Mouse (Mus musculus) WW6 (cell line): ENCODE results near the gene Pax3.

Experiments
- DNase-seq: peaks from one replicate; pipeline ENCODE4 v3.0.0-alpha.2; 2013; ENCODE audit warnings: low read depth, low spot score

Pax3 gene

DNA sequence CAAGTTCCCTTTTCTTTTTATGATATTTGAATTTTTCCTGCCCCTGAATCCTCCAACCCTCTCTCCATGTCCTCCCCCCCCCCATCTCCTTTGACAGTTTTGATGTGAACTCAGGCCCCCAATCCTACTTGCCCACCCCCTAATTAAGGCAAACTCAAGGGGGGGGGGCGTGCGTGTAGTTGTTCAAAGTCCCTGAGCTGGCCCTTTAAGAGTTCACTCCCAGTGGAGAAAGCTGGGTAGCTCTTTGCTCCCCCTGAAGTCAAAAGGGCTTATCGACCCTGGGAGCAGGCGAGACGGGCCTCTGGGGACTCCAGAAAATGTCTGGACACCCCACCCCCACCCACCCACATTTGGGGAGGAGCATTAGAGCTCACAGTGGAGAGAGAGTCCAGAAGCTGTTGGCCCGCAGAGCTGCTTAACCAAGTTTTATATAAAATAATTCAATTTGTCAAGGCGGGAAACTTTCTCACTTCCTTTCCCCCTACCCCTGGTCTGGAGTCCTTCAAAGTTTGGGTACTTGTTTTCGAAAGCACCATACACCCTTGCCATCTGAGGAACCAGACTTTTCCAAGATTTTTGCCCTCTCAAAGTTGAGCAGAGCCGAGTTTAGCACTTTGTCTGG is 1.5 kb upstream of the Pax3 start:
- DNase-seq: no peak

DNA sequence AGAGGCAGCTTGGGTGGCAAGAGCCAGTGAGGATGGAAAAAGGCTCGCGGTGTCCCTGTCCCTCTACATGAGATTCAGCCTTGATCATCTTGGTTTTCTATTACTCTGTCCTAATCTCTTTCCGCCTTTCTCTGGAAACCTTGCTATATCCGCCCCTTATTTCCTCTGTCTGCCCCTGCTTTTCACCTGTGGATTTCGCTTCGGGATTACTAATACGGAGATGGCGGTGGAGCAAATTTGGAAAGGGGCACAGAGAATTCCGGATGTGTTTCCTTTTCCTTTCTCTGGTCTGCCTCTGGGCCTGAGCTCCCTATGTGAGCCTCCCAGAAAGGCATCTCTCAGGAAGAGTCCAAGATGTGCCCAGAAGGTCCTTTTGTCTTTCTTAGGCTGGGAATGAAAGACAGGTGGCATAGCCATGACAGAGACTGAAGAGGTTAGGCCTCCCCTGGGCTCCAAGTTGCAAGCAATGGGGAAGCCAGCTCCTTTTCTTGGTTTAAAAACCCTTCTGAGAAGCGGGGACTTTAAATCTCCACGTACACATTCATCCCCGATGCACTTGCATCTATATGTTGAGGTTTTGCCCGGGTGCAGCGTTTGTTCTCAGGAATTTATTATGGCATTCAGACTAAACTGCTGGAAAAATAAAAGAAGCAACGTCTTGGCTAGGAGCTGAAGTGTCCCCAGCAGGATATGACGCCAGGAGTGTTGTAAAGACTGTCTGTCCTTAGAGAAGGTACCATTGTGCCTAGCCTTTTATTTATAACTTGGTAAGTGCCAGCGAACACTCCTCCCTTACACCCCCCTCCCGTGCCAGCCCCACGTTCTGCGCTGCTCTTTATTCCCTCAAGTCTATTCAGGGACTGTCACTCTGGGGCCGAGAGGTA is 659 bp upstream of the Pax3 start:
- no peak for DNase-seq

DNA sequence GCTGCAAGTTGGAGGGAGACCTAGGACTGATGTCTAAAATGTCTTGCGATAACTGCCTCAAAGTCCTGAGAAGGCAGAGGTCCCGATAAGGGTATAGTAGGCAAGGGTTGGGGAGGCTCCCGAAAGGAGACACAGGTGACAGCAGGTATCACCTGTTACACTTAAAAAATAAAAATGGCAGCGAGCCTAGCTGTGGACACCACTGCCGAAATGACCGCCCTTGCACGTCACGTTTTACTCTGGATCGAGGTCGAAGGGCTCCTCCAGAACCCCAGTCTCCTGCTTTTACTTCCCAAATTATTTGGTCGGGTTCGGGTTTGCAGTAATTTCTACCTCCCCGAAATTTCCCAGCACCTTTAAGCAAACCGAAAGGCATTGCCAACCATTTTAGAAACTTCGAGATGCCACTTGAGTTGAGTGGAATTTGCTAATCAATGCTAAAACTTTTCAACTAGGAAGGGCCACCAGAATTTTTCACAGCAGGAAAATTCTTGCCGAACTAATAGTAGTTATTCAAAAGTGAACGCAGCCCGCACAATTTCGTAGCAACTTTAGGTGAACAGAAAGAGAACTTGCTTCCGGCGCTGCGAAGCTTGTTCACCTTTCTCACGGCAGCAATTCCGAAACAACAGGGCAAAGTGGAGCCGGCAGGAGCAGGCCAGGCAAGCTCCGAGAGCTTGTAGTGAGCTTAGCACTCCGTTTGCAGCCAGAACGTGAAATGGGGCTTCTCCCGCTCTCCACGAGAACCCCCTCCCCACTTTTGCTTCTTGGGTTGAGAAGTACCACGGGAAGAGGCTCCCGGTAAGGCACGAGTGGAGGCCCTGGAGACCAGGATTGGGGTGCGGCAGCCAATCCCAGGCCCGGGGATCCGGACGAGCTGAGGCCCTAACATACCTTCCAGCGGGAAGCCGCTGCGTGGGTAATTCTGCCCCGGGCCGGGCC is 892 bp downstream of the Pax3 start:
- no peak for DNase-seq

DNA sequence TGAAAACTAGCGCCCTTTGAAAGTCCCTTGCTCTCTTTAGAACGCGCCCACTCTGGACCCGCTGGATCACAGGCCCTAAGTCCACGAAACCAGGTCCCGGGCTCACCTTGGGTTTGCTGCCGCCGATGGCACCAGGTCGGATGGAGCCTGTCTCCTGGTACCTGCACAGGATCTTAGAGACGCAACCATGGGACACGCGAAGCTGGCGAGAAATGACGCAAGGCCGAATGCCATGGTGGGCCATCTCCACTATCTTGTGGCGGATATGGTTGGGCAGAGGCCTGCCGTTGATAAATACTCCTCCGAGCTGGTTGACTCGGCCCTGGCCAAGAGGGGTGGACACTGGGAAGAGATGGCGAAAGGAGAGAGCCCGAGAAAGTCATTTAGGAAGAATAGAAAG is 1.8 kb downstream of the Pax3 start:
- no peak for DNase-seq

DNA sequence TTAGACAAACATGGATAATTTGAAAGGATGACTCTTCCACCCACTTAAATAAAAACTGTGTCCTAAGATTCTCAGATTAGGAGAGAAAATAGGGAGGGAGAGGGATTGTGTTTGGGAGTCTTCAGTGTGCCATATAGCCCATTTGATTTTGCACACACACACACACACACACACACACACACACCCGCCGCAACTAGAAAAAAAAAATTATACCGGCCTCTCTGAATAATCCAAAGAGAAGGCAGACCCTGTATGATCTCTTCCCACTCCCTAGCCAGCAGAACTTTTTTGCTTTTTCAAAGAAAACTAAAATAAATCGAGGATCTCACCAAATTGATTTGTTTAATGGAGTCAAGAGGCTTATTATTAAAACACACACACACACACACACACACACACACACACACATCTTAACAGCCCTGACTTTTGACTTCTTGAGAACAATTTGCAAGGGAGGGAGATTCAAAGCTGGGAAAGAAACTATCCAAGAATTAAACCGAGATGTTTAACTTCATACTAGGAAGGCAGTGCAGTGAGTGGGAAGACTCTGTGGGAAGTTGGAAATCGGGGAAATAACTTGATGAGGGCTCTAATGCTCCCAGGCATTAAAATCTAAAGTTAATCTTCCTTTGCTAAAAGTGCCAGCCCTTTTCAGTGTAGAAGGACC is 2.4 kb downstream of the Pax3 start:
- DNase-seq: no peak

DNA sequence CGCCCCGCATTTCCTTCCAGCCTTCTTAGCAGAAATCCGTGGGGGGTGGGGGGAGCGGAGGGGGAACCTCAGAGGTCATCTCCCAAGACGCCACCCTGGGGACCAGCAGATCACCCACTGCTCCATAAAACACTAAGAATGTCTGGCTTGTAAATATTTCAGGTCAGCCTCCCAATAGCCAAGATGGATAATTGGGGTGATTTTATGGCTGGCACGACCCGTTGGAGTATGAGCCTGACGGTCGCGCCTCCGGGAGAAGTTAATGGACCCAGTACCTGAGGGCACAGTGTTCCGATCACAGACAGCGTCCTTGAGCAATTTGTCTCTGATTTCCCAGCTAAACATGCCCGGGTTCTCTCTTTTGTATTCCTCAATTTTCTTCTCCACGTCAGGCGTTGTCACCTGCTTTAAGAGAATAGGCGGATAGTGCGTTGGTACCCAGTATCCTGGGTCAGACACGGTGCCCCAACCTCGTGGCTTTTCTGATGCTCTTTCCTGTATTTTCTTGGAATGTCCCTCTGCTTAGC is 3.4 kb downstream of the Pax3 start:
- no peak for DNase-seq

DNA sequence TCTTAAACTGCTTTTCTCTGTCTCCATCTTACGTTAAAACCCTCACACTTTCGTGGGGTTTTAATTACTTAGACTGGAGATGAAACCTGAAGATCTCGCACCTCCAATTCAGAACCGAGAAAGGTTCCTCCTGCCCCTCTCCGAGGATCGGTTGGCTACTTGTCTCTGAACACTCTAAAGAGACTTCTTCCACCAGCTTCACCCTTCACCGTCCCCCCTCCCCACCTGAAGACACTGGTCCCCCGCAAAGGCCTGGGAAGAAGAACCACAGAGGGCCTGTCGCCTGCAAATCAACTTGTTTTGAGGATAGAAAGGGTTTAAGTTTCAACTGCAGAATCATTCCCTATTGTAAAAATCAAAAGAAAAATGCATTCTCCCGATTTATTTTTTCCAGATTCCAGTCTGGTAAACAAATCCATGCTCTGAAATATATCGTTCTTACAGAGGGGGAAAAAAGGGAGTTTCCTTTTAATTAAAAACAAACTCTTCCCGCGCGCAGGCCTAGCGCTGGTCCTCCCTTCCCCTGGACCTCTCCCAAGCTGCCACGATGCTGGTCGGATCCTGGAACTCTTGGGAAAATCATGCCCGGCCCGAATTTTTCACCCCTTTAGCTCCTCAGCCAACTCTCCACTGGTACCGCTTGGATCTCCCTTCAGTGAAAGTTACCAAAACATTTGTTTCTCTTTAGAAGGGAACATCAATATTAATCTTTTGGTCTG is 4.0 kb downstream of the Pax3 start:
- no peak for DNase-seq

DNA sequence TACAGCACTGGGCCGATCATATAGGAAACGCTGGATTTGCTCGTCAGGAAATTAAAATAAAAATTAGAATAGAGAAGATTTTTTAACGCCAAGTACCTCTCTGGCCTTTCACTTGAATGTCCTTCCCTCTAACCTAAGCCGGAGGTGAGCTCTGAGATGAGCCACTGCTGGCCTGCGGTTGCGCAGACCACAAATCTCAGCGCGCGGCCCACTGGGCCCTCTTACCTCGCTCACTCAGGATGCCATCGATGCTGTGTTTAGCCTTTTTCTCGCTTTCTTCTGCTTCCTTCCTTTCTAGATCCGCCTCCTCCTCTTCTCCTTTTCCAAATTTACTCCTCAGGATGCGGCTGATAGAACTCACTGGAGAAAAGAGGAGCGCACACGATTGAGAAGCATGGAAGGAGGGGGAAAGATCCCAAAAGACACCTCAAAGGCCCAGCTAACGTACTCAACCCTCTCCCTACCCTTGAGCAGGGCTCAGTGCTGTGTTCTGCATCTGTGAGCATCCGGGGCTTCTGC is 4.7 kb downstream of the Pax3 start:
- no peak for DNase-seq

DNA sequence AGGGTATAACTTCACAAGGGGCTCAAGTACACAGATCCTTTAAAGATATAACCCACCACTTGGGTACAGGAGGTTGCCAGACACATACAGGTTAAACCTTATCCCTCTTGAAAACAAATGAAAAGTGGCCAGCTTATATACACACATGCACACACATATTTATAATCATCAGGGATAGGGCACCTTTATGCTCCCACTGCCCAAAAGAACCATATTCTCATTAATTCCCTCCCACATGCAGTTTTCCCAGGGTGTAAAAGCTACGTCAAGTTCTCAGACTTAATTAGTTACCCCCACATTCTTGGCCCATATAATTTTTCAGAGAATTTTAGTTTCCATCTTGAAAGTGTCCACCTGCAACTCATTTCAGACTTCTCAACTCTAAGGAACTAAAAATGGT is 5.2 kb downstream of the Pax3 start:
- no peak for DNase-seq

DNA sequence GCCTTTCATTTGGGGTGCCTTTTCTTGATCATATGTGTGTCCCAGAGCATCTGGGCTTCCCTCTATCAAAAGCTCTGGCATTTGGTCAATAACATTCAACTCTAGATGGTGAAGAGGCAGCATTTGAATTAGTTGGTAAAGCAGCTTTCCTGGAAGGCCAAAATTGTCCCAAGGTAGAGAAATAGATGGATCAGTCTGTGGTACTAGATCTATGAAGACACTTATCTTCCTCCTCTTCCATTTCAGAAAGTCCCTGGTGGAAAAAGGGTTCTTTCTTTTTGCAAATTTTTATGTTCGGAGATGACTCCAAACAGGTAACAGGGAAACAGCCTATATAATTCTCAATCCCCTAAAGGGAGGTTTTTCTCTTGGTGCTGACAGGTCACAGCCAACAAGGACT is 5.6 kb downstream of the Pax3 start:
- no peak for DNase-seq

DNA sequence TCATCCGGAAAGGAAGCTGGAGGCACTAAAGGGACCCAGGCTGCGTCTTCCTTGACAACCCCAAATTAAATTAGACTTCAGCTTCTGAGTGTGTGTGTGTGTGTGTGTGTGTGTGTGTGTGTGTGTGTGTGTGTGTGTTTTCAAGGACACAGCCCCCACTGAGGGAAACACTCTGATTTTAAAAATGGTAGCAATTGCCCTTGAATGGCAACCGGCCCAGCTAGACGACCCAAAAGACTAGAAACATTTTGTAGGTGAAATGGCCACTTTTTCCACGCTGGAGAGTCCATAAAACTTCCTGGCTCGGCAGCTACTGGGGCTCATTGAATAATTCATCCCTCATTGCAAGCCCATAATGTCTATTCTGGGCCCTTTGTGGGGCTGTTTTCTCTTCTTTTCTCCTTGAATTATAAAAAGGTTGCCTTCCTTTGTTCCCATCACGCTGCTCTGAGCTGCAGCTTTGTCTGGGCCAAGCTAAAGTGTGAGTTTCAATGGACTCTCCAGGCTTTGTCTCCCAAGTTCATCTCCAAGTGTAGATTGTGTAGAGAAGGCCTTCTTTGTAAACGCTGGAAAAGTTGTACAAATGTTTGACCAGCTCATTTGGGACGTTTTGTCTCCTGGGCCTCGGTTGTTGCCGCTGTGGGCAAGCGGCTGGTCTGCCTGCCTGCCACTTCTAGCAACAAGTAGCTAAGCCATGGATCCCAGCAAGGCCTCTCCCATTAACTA is 6.4 kb downstream of the Pax3 start:
- DNase-seq: no peak

DNA sequence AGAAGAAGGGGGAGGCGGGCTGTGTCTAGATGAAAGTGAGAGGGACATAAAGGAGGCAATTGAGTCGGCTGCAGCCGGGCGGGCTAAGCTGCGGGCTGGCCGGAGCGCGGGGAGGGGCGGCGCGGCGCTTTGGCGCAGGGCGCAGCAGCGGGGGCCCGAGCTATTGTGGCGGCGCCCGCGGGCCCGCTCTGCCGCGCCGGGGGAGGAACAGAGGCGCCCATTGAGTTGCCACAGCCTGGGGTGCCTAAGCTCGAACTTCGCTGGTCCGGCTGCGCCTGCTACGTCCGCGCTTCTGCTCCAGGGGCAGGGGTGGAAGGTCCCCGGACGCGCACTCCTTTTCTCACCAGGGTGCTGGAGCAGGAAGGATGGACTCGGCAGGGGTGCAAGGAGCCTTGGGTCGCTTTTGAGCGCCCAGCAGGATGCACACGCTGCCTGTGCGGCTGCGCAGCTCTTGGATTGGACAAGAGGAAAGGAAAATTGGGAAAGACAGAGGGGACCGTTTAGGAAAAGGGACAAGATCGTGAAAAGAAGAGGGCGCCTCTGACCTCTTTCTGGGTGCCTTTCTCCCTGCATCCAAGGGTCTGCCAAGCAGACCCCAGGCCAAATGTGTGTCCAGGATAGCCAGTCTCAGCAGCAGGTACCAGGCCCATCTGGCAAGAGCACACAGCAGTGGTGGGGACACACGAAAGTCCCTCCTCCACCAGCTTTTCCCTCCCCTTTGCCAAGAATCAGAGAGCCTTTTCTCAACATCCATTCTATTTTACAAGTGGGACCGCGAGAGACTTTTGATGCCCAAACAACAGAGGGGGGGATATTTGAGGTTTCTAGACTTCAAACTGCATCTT is 7.2 kb downstream of the Pax3 start:
- no peak for DNase-seq

DNA sequence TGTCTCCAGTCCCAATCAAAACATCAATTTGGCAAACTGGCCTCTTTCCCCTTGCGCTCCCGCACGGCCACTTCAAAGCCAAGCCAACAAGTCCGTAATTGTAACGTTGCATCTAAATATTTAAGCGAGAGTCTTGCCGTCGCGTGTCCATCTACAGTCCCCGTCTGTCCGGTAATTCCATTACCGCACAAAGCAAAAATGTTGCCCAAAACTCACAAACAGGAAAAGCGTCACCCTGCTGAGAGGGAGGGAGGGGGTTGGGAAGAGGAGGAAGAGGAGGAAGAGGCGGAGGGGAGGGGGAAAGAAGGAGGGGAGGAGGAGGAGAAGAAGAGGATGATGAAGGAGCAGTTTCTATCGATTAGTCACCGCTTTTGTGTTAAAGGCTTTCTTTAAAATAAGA is 7.9 kb downstream of the Pax3 start:
- DNase-seq: no peak

DNA sequence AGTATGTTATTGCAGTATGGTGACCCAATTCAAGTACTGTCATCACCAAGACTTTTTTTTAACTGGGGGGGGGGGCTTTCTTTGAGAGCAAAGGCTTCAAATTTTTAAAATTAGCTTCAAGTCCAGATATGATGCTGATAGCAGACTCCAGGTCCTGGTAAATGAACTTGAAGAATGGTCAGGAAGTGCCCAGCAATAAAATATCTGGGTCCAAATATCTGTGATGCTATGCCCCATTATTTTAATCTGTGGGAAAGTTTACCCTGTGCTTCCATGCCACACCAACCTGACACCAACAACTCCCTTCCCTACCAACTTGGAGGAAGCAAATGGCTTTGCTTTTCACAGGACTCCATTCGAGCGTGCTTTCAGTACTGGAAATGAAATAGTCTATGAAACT is 8.6 kb downstream of the Pax3 start:
- DNase-seq: no peak

DNA sequence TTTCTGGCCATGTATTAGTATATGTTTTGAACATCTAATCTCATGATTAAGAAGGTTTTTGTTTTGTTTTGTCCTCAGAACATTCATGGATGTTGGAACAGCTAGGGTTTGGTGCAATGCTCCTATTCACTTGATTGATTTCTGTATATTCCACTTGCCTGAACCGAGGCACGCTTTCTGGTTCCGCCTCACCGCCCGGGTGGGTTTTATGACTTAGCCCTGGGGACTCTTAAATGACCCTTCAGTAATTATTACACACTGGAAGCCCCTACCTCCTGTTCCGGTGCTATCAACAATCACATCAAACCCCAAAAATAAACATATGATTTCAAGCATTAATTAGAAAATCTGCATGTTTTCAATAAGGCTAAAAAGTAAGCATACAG is 9.2 kb downstream of the Pax3 start:
- DNase-seq: no peak

DNA sequence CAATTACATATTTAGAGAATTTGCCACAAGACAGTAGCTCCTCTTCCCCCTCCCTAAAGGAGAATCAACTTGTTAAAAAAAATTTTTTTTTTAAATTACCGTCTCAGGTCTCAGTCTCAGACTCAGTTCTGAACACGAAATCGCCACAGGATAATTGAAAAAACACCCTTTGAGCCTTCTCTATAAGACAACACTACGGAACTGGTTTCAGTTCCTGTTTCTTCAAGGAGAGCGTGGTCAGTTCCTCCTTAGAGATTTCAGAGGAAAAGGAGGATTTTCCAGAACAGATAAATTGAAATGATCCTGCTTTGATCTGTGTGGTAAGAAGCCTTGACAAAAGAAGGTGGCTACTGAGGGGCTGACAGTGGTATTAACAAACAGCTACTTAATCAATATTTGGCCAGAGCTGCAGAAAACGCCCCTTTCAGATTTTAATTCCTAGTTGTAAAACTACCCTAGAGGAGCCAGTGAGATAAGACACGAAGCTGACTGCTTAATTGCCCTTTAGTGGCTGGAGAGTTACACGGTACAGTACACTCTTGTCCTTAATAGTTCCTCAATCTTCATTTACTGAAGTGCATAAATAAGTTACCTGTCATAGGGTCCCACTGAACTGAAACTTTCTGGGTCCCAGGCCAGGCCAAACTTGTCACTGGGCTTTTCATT is 9.7 kb downstream of the Pax3 start:
- DNase-seq: no peak

DNA sequence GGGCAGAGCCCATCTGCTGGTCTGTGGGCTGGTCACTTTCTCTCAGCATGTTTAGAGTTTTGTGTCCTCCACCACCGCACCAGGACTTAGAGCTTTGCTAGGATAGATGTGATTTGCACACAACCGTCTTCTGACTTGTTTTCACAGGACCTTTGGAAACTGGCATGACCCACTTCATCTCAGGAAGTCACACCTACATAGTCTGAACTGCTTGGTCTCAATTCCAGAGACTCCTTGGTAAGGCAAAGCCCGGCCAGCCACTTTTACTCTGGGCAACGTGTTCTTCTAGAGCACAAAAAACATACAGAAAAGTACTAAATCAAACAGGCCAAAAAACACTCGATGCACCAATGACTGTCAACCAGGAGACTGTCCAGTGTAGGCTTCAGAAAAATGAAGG is 14.0 kb downstream of the Pax3 start:
- no peak for DNase-seq

DNA sequence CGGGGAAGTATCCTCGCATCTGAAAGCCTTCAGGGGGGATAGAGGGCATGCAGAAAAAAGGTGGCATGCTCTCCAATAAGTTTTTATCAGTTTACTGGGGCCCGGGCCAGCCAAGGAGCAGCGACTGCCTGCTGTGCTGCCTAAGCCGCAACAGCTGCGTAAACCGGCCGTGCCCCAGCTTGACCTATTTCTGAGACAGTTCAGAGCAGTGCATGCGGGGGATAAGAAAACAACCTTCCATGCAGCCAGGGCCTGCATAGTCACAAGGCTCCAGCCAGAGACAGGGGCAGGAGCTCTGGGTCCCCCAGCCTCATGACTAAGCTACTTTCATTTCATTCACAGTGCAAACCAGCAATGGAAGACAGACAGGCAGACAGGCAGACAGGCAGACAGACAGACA is 15.1 kb downstream of the Pax3 start:
- DNase-seq: no peak
